Mouse (Mus musculus): ENCODE results near the gene D5Ertd579e. TPM values are rescaled to one million over a fixed set of nuclear protein-coding genes. Genes with fewer than 3 reads are reported as not detected.
A peak's percentile ranks its signal among the peaks of the same experiment; 100 is the strongest.

The D5Ertd579e gene
- polyA plus RNA-seq (2011; ENCODE audit: insufficient read length, low read depth, missing spikeins), result 56.7 and 56.9 TPM in 2 replicates

GRCm38 (mm10) chr5:36695461-36696231 lies at the start of gene D5Ertd579e:
Gene D5Ertd579e (minus strand): TSS chr5:36696024.
- H3K27ac ChIP-seq (ENCODE audit: insufficient read depth, low read length), result peak within 1 kb of the TSS; percentile 62
- H3K4me3 ChIP-seq (ENCODE audit: insufficient read depth, low read length), result peak within 1 kb of the TSS; percentile 86
- H3K4me1 ChIP-seq (ENCODE audit: control insufficient read depth, insufficient read depth, low read length), result peaks cover 12% of the 10 kb centered on the region
- TF ChIP-seq POLR2A (IDR thresholded peaks at IDR 0.05; ENCODE audit: low read depth, low read length) (peak; percentile 57), CTCF (IDR thresholded peaks at IDR 0.05; ENCODE audit: borderline replicate concordance, insufficient read depth, low read length) (no peak)

GRCm38 (mm10) chr5:36742126-36742848 lies 46.5 kb upstream of the D5Ertd579e start:
- Histone ChIP-seq H3K27ac (ENCODE audit: insufficient read depth, low read length) (no peak overlapping the region), H3K4me3 (ENCODE audit: insufficient read depth, low read length) (no peak overlapping the region), H3K4me1 (ENCODE audit: control insufficient read depth, insufficient read depth, low read length) (0 out of 2 replicates have a peak, but pooled peaks cover 2% of the 10 kb centered on the region)
- TF ChIP-seq POLR2A (IDR thresholded peaks at IDR 0.05; ENCODE audit: low read depth, low read length) (no peak), CTCF (IDR thresholded peaks at IDR 0.05; ENCODE audit: borderline replicate concordance, insufficient read depth, low read length) (peak; percentile 80)

- Histone ChIP-seq H3K4me3 (ENCODE audit: insufficient read depth, low read length) (no peak overlapping the region), H3K4me1 (ENCODE audit: control insufficient read depth, insufficient read depth, low read length) (0 out of 2 replicates have a peak, but pooled peaks cover 2% of the 10 kb centered on the region), H3K27ac (ENCODE audit: insufficient read depth, low read length) (no peak overlapping the region)
- peak; percentile 75; the same call in 1 of the 2 replicates for TF ChIP-seq CTCF (IDR thresholded peaks at IDR 0.05; ENCODE audit: borderline replicate concordance, insufficient read depth, low read length)
- no peak for TF ChIP-seq POLR2A (IDR thresholded peaks at IDR 0.05; ENCODE audit: low read depth, low read length)
Measured at GRCm38 (mm10) chr5:36739829-36740228, 44.0 kb upstream of the D5Ertd579e start.

- no peak for TF ChIP-seq CTCF (IDR thresholded peaks at IDR 0.05; ENCODE audit: borderline replicate concordance, insufficient read depth, low read length)
- no peak for TF ChIP-seq POLR2A (IDR thresholded peaks at IDR 0.05; ENCODE audit: low read depth, low read length)
- Histone ChIP-seq H3K4me3 (ENCODE audit: insufficient read depth, low read length) (no peak overlapping the region), H3K4me1 (ENCODE audit: control insufficient read depth, insufficient read depth, low read length) (0 out of 2 replicates have a peak, but pooled peaks cover 2% of the 10 kb centered on the region), H3K27ac (ENCODE audit: insufficient read depth, low read length) (no peak overlapping the region)
Measured at GRCm38 (mm10) chr5:36738799-36739615, 43.2 kb upstream of the D5Ertd579e start.

- TF ChIP-seq POLR2A (IDR thresholded peaks at IDR 0.05; ENCODE audit: low read depth, low read length), result no peak
- TF ChIP-seq CTCF (IDR thresholded peaks at IDR 0.05; ENCODE audit: borderline replicate concordance, insufficient read depth, low read length), result no peak
- Histone ChIP-seq H3K27ac (ENCODE audit: insufficient read depth, low read length) (no peak overlapping the region), H3K4me3 (ENCODE audit: insufficient read depth, low read length) (no peak overlapping the region), H3K4me1 (ENCODE audit: control insufficient read depth, insufficient read depth, low read length) (0 out of 2 replicates have a peak, but pooled peaks cover 2% of the 10 kb centered on the region)
Measured at GRCm38 (mm10) chr5:36737765-36738164, 41.9 kb upstream of the D5Ertd579e start.

GRCm38 (mm10) chr5:36736009-36736408 lies 40.2 kb upstream of the D5Ertd579e start:
- no peak overlapping the region for H3K27ac ChIP-seq (ENCODE audit: insufficient read depth, low read length)
- TF ChIP-seq CTCF (IDR thresholded peaks at IDR 0.05; ENCODE audit: borderline replicate concordance, insufficient read depth, low read length), result no peak
- no peak for TF ChIP-seq POLR2A (IDR thresholded peaks at IDR 0.05; ENCODE audit: low read depth, low read length)
- no peak overlapping the region for H3K4me3 ChIP-seq (ENCODE audit: insufficient read depth, low read length)
- no peaks in the 10 kb centered on the region for H3K4me1 ChIP-seq (ENCODE audit: control insufficient read depth, insufficient read depth, low read length)

GRCm38 (mm10) chr5:36735106-36735505 lies 39.3 kb upstream of the D5Ertd579e start:
- H3K4me3 ChIP-seq (ENCODE audit: insufficient read depth, low read length), result no peak overlapping the region
- no peak for TF ChIP-seq POLR2A (IDR thresholded peaks at IDR 0.05; ENCODE audit: low read depth, low read length)
- no peak for TF ChIP-seq CTCF (IDR thresholded peaks at IDR 0.05; ENCODE audit: borderline replicate concordance, insufficient read depth, low read length)
- H3K4me1 ChIP-seq (ENCODE audit: control insufficient read depth, insufficient read depth, low read length), result no peaks in the 10 kb centered on the region
- H3K27ac ChIP-seq (ENCODE audit: insufficient read depth, low read length), result no peak overlapping the region

GRCm38 (mm10) chr5:36733405-36733804 lies 37.6 kb upstream of the D5Ertd579e start:
- Histone ChIP-seq H3K27ac (ENCODE audit: insufficient read depth, low read length) (no peak overlapping the region), H3K4me1 (ENCODE audit: control insufficient read depth, insufficient read depth, low read length) (no peaks in the 10 kb centered on the region), H3K4me3 (ENCODE audit: insufficient read depth, low read length) (no peak overlapping the region)
- TF ChIP-seq CTCF (IDR thresholded peaks at IDR 0.05; ENCODE audit: borderline replicate concordance, insufficient read depth, low read length), result no peak

GRCm38 (mm10) chr5:36731901-36732652 lies 36.3 kb upstream of the D5Ertd579e start:
- Histone ChIP-seq H3K27ac (ENCODE audit: insufficient read depth, low read length) (no peak overlapping the region), H3K4me1 (ENCODE audit: control insufficient read depth, insufficient read depth, low read length) (no peaks in the 10 kb centered on the region)
- TF ChIP-seq POLR2A (IDR thresholded peaks at IDR 0.05; ENCODE audit: low read depth, low read length) (no peak), CTCF (IDR thresholded peaks at IDR 0.05; ENCODE audit: borderline replicate concordance, insufficient read depth, low read length) (no peak)

More at GRCm38 (mm10) chr5:36731901-36732652, 36.3 kb upstream of the D5Ertd579e start:
- no peak overlapping the region for H3K4me3 ChIP-seq (ENCODE audit: insufficient read depth, low read length)
